Mouse (Mus musculus) CH12.LX (cell line): ENCODE data around the gene Gm11037. TPM values are rescaled to one million over a fixed set of nuclear protein-coding genes. Genes with fewer than 3 reads are reported as not detected.

Source experiments
- DNase-seq: peaks from one replicate; pipeline ENCODE4 v3.0.0-alpha.2; 2013; ENCODE audit errors: extremely low read depth
- H3K27ac ChIP-seq: 2 replicates; pipeline ENCODE4 v1.5.1; 2012; ENCODE audit warnings: low read depth, mild to moderate bottlenecking, control low read depth, moderate library complexity; ENCODE audit not compliant: insufficient read depth
- H3K27me3 ChIP-seq: replicated peaks from 2 replicates; pipeline ENCODE3; 2012; ENCODE audit warnings: inconsistent platforms
- H3K36me3 ChIP-seq, 2 experiments: replicated peaks in 1 of 2; 2 replicates each; pipeline versions ENCODE3 to v1.6.1; 2012; ENCODE audit warnings: inconsistent platforms in 1 of 2, low read length in 1 of 2, mild to moderate bottlenecking in 1 of 2, mixed read lengths in 1 of 2, moderate library complexity in 1 of 2; ENCODE audit not compliant: control insufficient read depth in 1 of 2, insufficient read depth in 1 of 2
- H3K4me1 ChIP-seq, 2 experiments: 2 replicates each; pipeline ENCODE4 v1.6.1; 2012; ENCODE audit warnings: inconsistent platforms in 1 of 2, moderate library complexity in 1 of 2; ENCODE audit not compliant: insufficient read depth in 2 of 2, control insufficient read depth in 1 of 2
- H3K4me2 ChIP-seq: 2 replicates; pipeline ENCODE4 v1.6.1; 2012; ENCODE audit warnings: low read depth, mild to moderate bottlenecking, control low read depth; ENCODE audit not compliant: poor library complexity, insufficient read depth, severe bottlenecking
- H3K4me3 ChIP-seq, 3 experiments: fragments of 150-350 bp in 1 of 3; sonication (generic) in 1 of 3; replicated peaks in 1 of 3; 2 replicates each; pipeline versions ENCODE3 to v1.5.1; 2011 to 2012; ENCODE audit warnings: low read depth in 2 of 3, low read length in 2 of 3, mild to moderate bottlenecking in 2 of 3, moderate library complexity in 2 of 3, control low read depth in 1 of 3, improper control_type of control experiment in 1 of 3, inconsistent platforms in 1 of 3, mixed read lengths in 1 of 3; ENCODE audit not compliant: poor library complexity in 1 of 3
- H3K79me2 ChIP-seq: replicated peaks from 2 replicates; pipeline ENCODE4 v1.6.1; 2012; ENCODE audit warnings: mild to moderate bottlenecking, moderate library complexity; ENCODE audit not compliant: control insufficient read depth, poor library complexity, insufficient read depth, severe bottlenecking; ENCODE audit errors: extremely low read depth
- H3K9ac ChIP-seq: 2 replicates; pipeline ENCODE4 v1.6.1; 2012; ENCODE audit warnings: low read depth, mild to moderate bottlenecking, control low read depth, moderate library complexity; ENCODE audit not compliant: insufficient read depth
- H3K9me3 ChIP-seq: replicated peaks from 2 replicates; pipeline ENCODE3; 2012; ENCODE audit warnings: low read length, inconsistent platforms, mixed read lengths
- BHLHE40 ChIP-seq: IDR thresholded peaks from 2 replicates; pipeline ENCODE4 v1.6.1; 2011; ENCODE audit warnings: mild to moderate bottlenecking, low read depth, low read length, improper control_type of control experiment
- CHD1 ChIP-seq: IDR thresholded peaks from 2 replicates; pipeline ENCODE4 v1.6.1; 2012; ENCODE audit warnings: low read depth, low read length, improper control_type of control experiment, inconsistent platforms
- CHD2 ChIP-seq: IDR thresholded peaks from 2 replicates; pipeline ENCODE4 v1.6.1; 2011; ENCODE audit warnings: low read length, improper control_type of control experiment
- CTCF ChIP-seq, 2 experiments: IDR thresholded peaks in 1 of 2; conservative IDR thresholded peaks in 1 of 2; 2 replicates each; pipeline ENCODE4 v1.5.1; 2011 to 2012; ENCODE audit warnings: low read depth in 2 of 2, low read length in 2 of 2, improper control_type of control experiment in 1 of 2, inconsistent platforms in 1 of 2, mild to moderate bottlenecking in 1 of 2, moderate library complexity in 1 of 2
- ELF1 ChIP-seq: IDR thresholded peaks from 2 replicates; pipeline ENCODE4 v1.6.1; 2014; ENCODE audit warnings: low read depth, mild to moderate bottlenecking, inconsistent platforms, low read length, improper control_type of control experiment
- EP300 ChIP-seq: IDR thresholded peaks from 2 replicates; pipeline ENCODE4 v1.6.1; 2011; ENCODE audit warnings: low read length, improper control_type of control experiment
- HCFC1 ChIP-seq: IDR thresholded peaks from 2 replicates; pipeline ENCODE4 v1.6.1; 2012; ENCODE audit warnings: low read depth, mild to moderate bottlenecking, inconsistent platforms, low read length, improper control_type of control experiment
- IRF4 ChIP-seq: IDR thresholded peaks from 2 replicates; pipeline ENCODE4 v1.6.1; 2014; ENCODE audit warnings: low read depth, mild to moderate bottlenecking, inconsistent platforms, low read length, improper control_type of control experiment
- JUN ChIP-seq: IDR thresholded peaks from 2 replicates; pipeline ENCODE4 v1.6.1; 2011; ENCODE audit warnings: low read depth, mild to moderate bottlenecking, low read length, improper control_type of control experiment, moderate library complexity; ENCODE audit not compliant: insufficient read depth
- JUND ChIP-seq: conservative IDR thresholded peaks from 2 replicates; pipeline ENCODE4 v1.6.1; 2011; ENCODE audit warnings: low read depth, low read length, improper control_type of control experiment
- MAFK ChIP-seq: IDR thresholded peaks from 2 replicates; pipeline ENCODE4 v1.6.1; 2011; ENCODE audit warnings: low read length, improper control_type of control experiment; ENCODE audit not compliant: insufficient replicate concordance
- MAX ChIP-seq: IDR thresholded peaks from 2 replicates; pipeline ENCODE4 v1.6.1; 2011; ENCODE audit warnings: low read length, improper control_type of control experiment
- MXI1 ChIP-seq: IDR thresholded peaks from 2 replicates; pipeline ENCODE4 v1.6.1; 2011; ENCODE audit warnings: mild to moderate bottlenecking, low read depth, low read length, improper control_type of control experiment
- MYC ChIP-seq: IDR thresholded peaks from 2 replicates; pipeline ENCODE4 v1.6.1; 2011; ENCODE audit warnings: low read depth, mild to moderate bottlenecking, improper control_type of control experiment, low read length
- NELFE ChIP-seq: IDR thresholded peaks from 2 replicates; pipeline ENCODE4 v1.6.1; 2011; ENCODE audit warnings: low read depth, low read length, improper control_type of control experiment
- POLR2AphosphoS2 ChIP-seq: IDR thresholded peaks from 2 replicates; pipeline ENCODE4 v1.6.1; 2011; ENCODE audit warnings: low read depth, low read length, improper control_type of control experiment
- SMC3 ChIP-seq: IDR thresholded peaks from 2 replicates; pipeline ENCODE4 v1.6.1; 2011; ENCODE audit warnings: low read depth, low read length, improper control_type of control experiment
- TBP ChIP-seq: conservative IDR thresholded peaks from 2 replicates; pipeline ENCODE4 v1.6.1; 2011; ENCODE audit warnings: low read depth, low read length, improper control_type of control experiment
- USF2 ChIP-seq: conservative IDR thresholded peaks from 2 replicates; pipeline ENCODE4 v1.6.1; 2011; ENCODE audit warnings: low read depth, low read length, improper control_type of control experiment
- ZC3H11A ChIP-seq: IDR thresholded peaks from 2 replicates; pipeline ENCODE4 v1.6.1; 2012; ENCODE audit warnings: low read depth, mild to moderate bottlenecking, inconsistent platforms, low read length, improper control_type of control experiment
- ZKSCAN1 ChIP-seq: IDR thresholded peaks from 2 replicates; pipeline ENCODE4 v1.6.1; 2012; ENCODE audit warnings: low read depth, inconsistent platforms, low read length, improper control_type of control experiment, borderline replicate concordance
- ZMIZ1 ChIP-seq: IDR thresholded peaks from 2 replicates; pipeline ENCODE4 v1.6.1; 2012; ENCODE audit warnings: low read depth, mild to moderate bottlenecking, inconsistent platforms, low read length, improper control_type of control experiment
- ZNF384 ChIP-seq: IDR thresholded peaks from 2 replicates; pipeline ENCODE4 v1.6.1; 2012; ENCODE audit warnings: low read depth, low read length, improper control_type of control experiment, inconsistent platforms
- dilution Hi-C: fragments of 300-500 bp; cut with MboI; formaldehyde crosslinking; loops from 2 replicates; pipeline ENCODE4 v1.14.3; 2020; ENCODE audit warnings: low sequenced_read_pairs; ENCODE audit not compliant: extremely low pct_unique_long_range_greater_than_20kb, extremely low pct_ligation_motif_present
- in situ Hi-C: fragments of 300-500 bp; cut with MboI; formaldehyde crosslinking; loops from 3 replicates; pipeline ENCODE4 v1.14.3; 2019; ENCODE audit warnings: low sequenced_read_pairs, low pct_ligation_motif_present, low pct_unique_long_range_greater_than_20kb, mixed read lengths
- polyA plus RNA-seq: library from polyadenylated mRNA; unstranded; fragments of >175 nt; gene quantifications from 2 replicates; pipeline ENCODE4 v1.2.1, GENCODE M21; 2012; ENCODE audit warnings: low read depth; ENCODE audit not compliant: insufficient read length
- total RNA-seq, 2 experiments: library from RNA; depleted of rRNA; stranded (reverse); fragments of 300-350 nt in 1 of 2; fragments of >200 nt in 1 of 2; gene quantifications; 2 replicates each; pipeline ENCODE4 v1.2.3; 2012 to 2014

Gm11037 gene
- total and polyA plus RNA-seq, 3 experiments = not detected

DNA sequence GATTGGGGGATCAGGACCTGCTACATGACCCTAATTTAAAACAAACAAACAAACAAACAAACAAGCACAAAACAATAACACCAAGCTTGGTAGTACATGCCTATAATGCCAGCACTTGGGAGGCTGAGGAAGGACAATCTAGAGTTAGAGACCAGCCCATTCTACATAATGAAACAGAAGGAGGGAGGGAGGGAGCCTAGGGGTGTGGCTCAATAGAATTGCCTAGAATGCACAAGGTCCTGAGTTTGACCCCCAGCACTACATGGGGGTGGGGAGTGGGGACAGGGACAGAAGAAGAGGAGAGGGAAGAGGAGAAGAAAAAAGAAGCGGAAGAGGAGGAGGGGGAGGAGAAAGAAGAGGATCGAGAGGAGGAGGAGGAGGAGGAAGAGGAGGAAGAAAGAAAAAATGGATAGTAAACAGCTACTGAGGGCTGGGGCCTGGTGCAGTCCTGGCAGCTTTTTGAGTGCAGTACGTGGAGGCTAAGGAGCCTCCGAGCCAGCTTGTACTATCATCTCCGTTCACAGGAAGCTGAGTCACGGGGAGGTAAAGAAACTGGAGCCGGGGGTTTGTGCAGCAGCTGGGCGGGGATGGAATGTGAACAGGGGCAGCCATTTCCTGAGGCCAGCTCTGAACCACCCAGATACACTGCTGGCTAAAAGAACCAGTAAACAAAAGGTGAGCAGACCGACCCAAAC is 37.0 kb upstream of the Gm11037 start:
- in situ Hi-C loops (loop anchor here (5.0 to 25.0 kb wide), 2 partner anchors 306 to 416 kb away; no protein-coding TSS in a partner anchor), dilution Hi-C loops (no loop called here)
- no peaks in the 10 kb centered on the region for H3K36me3 ChIP-seq
- no peak for TF ChIP-seq BHLHE40
- TF ChIP-seq ZC3H11A = no peak
- no peak for TF ChIP-seq CTCF (conservative IDR thresholded peaks at IDR 0.05 in 1 of 2, IDR thresholded peaks at IDR 0.05 in 1 of 2; ENCODE audit: low read depth in 2 of 2, low read length in 2 of 2)
- TF ChIP-seq POLR2AphosphoS2 = no peak
- no peak for TF ChIP-seq MYC
- no peak for TF ChIP-seq TBP
- no peak for TF ChIP-seq ZNF384
- no peak for TF ChIP-seq MXI1
- TF ChIP-seq MAFK = no peak
- TF ChIP-seq EP300 = no peak
- no peak for TF ChIP-seq IRF4
- no peak for TF ChIP-seq ZKSCAN1
- no peaks in the 10 kb centered on the region for H3K9me3 ChIP-seq
- no peak overlapping the region for H3K27ac ChIP-seq
- no peak for DNase-seq
- 0 out of 2 replicates have a peak overlapping the region, but pooled peaks have one; percentile 22 for H3K4me2 ChIP-seq
- no peaks in the 10 kb centered on the region for H3K79me2 ChIP-seq
- peaks cover 3% of the 10 kb centered on the region for H3K27me3 ChIP-seq
- H3K4me1 ChIP-seq = peaks cover 2% of the 10 kb centered on the region in 2 experiments; a peak in 3 of 4 replicates
- no peak overlapping the region for H3K9ac ChIP-seq
- no peak overlapping the region for H3K4me3 ChIP-seq

DNA sequence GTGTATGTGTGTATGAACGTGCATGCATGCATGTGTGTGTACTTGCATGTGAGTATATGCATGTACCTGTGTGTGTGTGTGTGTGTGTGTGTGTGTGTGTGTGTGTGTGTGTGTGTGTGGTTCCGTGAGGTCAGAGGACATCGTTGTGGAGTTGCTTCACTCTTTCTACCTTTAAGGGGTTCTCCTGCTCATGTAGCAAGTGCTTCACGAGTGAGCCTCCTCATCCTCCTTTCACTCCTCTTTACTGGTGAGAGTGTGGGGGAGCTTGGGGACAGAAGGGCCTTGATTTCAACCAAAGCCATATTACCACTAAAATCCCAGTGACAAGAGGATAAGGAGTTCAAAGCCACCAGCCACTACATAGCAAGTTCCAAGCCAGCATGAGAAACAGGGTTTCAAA is 36.2 kb upstream of the Gm11037 start:
- TF ChIP-seq JUND = no peak
- TF ChIP-seq HCFC1 = no peak
- TF ChIP-seq ZMIZ1 = no peak
- TF ChIP-seq BHLHE40 = no peak
- TF ChIP-seq USF2 = no peak
- TF ChIP-seq ELF1 = no peak
- TF ChIP-seq JUN = no peak
- no peak for TF ChIP-seq CHD2
- TF ChIP-seq ZNF384 = no peak
- no peak for TF ChIP-seq CHD1
- no peak for TF ChIP-seq NELFE
- no peak for TF ChIP-seq MYC
- no peak for TF ChIP-seq SMC3
- TF ChIP-seq MAX = no peak
- no peak for TF ChIP-seq TBP
- no peak for TF ChIP-seq MXI1
- in situ Hi-C loops (loop anchor here (5.0 to 25.0 kb wide), 2 partner anchors 305 to 415 kb away; no protein-coding TSS in a partner anchor), dilution Hi-C loops (no loop called here)
- no peaks in the 10 kb centered on the region for H3K36me3 ChIP-seq
- peaks cover 0 to 2% of the 10 kb centered on the region in 2 experiments; a peak in 2 of 4 replicates for H3K4me1 ChIP-seq
- peaks cover 3% of the 10 kb centered on the region for H3K27me3 ChIP-seq
- H3K79me2 ChIP-seq = no peaks in the 10 kb centered on the region
- H3K4me2 ChIP-seq = no peak overlapping the region
- no peaks in the 10 kb centered on the region for H3K9me3 ChIP-seq
- H3K9ac ChIP-seq = no peak overlapping the region
- no peak overlapping the region for H3K27ac ChIP-seq
- DNase-seq = no peak
- peak overlapping the region in 1 of 3 experiments; percentile 41 for H3K4me3 ChIP-seq
